Mouse (Mus musculus): ENCODE measurements around the gene Arsk.

Arsk gene

DNA sequence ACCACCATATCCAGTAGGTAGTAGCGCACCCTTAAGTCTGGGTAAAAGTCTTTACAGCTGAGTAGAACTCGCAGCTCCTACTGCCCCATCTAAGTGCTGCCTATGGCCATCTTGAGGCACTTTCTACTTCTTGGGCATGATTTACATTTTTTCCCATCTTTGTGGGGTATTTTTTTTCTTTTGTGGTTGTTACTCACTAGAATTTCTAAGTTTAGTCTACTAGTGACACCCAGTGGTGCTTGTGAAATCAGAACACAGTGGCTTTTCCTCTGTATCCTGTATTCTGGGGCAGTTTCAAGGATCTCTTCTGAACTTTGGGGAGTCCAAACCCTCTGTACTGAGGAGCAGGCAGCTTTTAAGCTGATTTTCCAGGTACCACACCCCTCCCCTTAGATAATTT is 76.7 kb downstream of the Arsk start:
- DNase-seq (ENCODE audit: low spot score) = peak; percentile 56

DNA sequence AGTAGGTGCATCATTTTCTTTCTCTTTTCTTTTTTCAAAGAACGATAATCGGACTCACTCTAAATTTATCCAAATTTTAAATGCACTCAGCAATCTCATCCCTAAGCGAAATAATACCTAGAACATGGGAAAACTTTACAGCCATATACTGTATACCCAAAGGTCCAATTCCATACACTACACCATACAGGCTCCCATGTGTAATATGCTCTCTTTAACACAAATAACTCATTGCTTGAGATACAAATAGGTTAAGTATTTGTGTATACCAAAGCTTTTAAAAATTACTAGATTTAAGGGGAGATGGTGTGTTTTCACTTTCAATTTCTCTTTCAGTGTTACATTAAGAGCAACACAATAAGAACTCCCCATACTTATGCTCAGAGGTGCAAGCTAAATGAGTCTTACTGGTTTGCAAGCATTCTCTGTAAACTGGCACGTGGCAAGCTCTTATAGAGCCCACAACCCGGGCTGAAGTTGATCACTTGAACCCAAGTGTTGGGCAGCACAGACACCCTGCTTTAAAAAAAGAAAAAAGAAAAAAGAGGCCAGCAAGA is 79.5 kb downstream of the Arsk start:
- no peak for DNase-seq (ENCODE audit: low spot score)

GRCm38 (mm10) chr13:76017974-76018843 is 80.3 kb downstream of the Arsk start, which contains the start of gene Rfesd:
Gene Rfesd, minus strand, starts transcription at chr13:76018719.
- DNase-seq (ENCODE audit: low spot score) = peak; percentile 98

GRCm38 (mm10) chr13:76017465-76017864 is 81.0 kb downstream of the Arsk start:
- no peak for DNase-seq (ENCODE audit: low spot score)

DNA sequence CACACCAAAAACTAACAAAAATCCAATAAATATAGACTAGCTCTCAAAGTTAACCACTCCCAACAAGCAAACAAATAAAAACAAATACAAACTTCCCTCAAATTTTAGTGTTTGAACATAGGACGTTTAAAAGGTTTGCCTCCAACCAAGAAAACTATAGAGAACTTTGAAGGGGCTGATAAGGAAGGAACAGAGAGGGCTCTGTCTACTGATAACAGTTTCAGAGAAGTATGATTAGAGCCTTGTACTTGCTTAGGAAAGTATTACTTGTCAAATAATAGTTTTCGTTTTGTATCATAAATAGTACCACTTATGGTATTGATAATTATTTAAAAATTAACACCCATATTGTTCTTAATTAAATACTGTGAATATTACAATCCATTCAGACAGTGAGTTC is 83.9 kb downstream of the Arsk start:
- no peak for DNase-seq (ENCODE audit: low spot score)

Data from adipocyte (in vitro differentiated cells).